8 mouse cellular contexts compared by ENCODE assay signal in genomic region chr4:128961301-128962028, GRCm38 (mm10). TPM values are rescaled to one million over a fixed set of nuclear protein-coding genes. Genes with fewer than 3 reads are reported as not detected.
DNase-seq lines count a peak whose midpoint lies in the region; ATAC-seq and TF ChIP-seq lines count a peak whose summit lies in the region.

No protein-coding gene starts in this region.

- H3K9ac ChIP-seq in liver, embryonic 13.5 days = 0 out of 2 replicates have a peak overlapping the region, but pooled peaks have one; percentile 64

- H3K36me3 ChIP-seq in heart, embryonic 10.5 days = no peaks in the 10 kb centered on the region
- H3K36me3 ChIP-seq in C2C12 (ENCODE audit: control insufficient read depth, insufficient read depth) = no peaks in the 10 kb centered on the region
- no peaks in the 10 kb centered on the region for H3K36me3 ChIP-seq in liver, embryonic 13.5 days

- WGBS in heart, embryonic 10.5 days = 4% methylated on average over 16 of the region's 16 CpGs
- 4% methylated on average over 16 of the region's 16 CpGs for WGBS in liver, embryonic 13.5 days (ENCODE audit: insufficient replicate concordance)

- 0 out of 2 replicates have a peak, but pooled peaks have one; percentile 14 for ATAC-seq in liver, embryonic 13.5 days (ENCODE audit: low read depth)

- H3K79me2 ChIP-seq in C2C12 (ENCODE audit: control insufficient read depth, insufficient read depth) = peaks cover 9% of the 10 kb centered on the region

- intact Hi-C loops in heart, postnatal 36 days (cut with DNase I) = no loop called here

- peak overlapping the region; percentile 80 for H3K4me3 ChIP-seq in heart, embryonic 10.5 days
- peak overlapping the region; percentile 49 for H3K4me3 ChIP-seq in C2C12 (ENCODE audit: insufficient read depth, poor library complexity, severe bottlenecking)
- H3K4me3 ChIP-seq in embryonic fibroblast, embryonic 13.5 days (ENCODE audit: insufficient read depth, low read length) = peak overlapping the region; percentile 60
- peak overlapping the region; percentile 61 for H3K4me3 ChIP-seq in liver, embryonic 13.5 days (replicated peaks)

- peaks cover 62% of the 10 kb centered on the region for H3K27me3 ChIP-seq in heart, embryonic 10.5 days (ENCODE audit: insufficient read depth, poor library complexity, severe bottlenecking)
- H3K27me3 ChIP-seq in C2C12 (ENCODE audit: control insufficient read depth, insufficient read depth, insufficient read length) = no peaks in the 10 kb centered on the region
- peaks cover 76% of the 10 kb centered on the region for H3K27me3 ChIP-seq in liver, embryonic 13.5 days

- H3K4me2 ChIP-seq in liver, embryonic 13.5 days = peak overlapping the region; percentile 78

- no peak; the same call in 1 of the 2 replicates for TF ChIP-seq POLR2A in embryonic fibroblast, embryonic 13.5 days (IDR thresholded peaks at IDR 0.05; ENCODE audit: low read depth, low read length)

- H3K79me3 ChIP-seq in C2C12 (ENCODE audit: low read depth) = no peaks in the 10 kb centered on the region

- H3K27ac ChIP-seq in heart, embryonic 10.5 days = peak overlapping the region; percentile 84
- peak overlapping the region; percentile 39; the same call in 1 of the 2 replicates for H3K27ac ChIP-seq in embryonic fibroblast, embryonic 13.5 days (ENCODE audit: insufficient read depth, low read length)
- H3K27ac ChIP-seq in liver, embryonic 13.5 days = no peak overlapping the region

- no peak for TF ChIP-seq CTCF in C2C12 (IDR thresholded peaks at IDR 0.05; ENCODE audit: control insufficient read depth, insufficient read depth, insufficient read length)
- no peak for TF ChIP-seq CTCF in embryonic fibroblast, embryonic 13.5 days (IDR thresholded peaks at IDR 0.05; ENCODE audit: borderline replicate concordance, insufficient read depth, low read length)

- peak overlapping the region; percentile 82 for H3ac ChIP-seq in C2C12 (ENCODE audit: control insufficient read depth, insufficient read length, low read depth)

- H3K4me1 ChIP-seq in heart, embryonic 10.5 days = peaks cover 23% of the 10 kb centered on the region
- peaks cover 16% of the 10 kb centered on the region for H3K4me1 ChIP-seq in embryonic fibroblast, embryonic 13.5 days (ENCODE audit: control insufficient read depth, insufficient read depth, low read length)
- peaks cover 17% of the 10 kb centered on the region for H3K4me1 ChIP-seq in liver, embryonic 13.5 days (replicated peaks)

- DNase-seq in heart, embryonic 10.5 days (ENCODE audit: low spot score) = no peak
- no peak for DNase-seq in heart, postnatal 36 days
- DNase-seq in liver, embryonic 13.5 days = no peak
- no peak for DNase-seq in right cerebral cortex, postnatal 36 days (ENCODE audit: low spot score in 2 of 2)
- no peak for DNase-seq in left cerebral cortex, adult 8-10 months (ENCODE audit: low spot score in 2 of 2)
- DNase-seq in urinary bladder, postnatal 36 days (ENCODE audit: low spot score in 2 of 2) = no peak

- H3K9me3 ChIP-seq in heart, embryonic 10.5 days = no peaks in the 10 kb centered on the region
- no peaks in the 10 kb centered on the region for H3K9me3 ChIP-seq in liver, embryonic 13.5 days (replicated peaks)

TF ChIP-seq in C2C12, 6 proteins besides CTCF, POLR2A, EP300 and RAD21:
- TF ChIP-seq CEBPB (IDR thresholded peaks at IDR 0.05; ENCODE audit: low read depth) = no peak
- no peak for TF ChIP-seq MYOG (IDR thresholded peaks at IDR 0.05; ENCODE audit: control insufficient read depth, extremely low read depth, insufficient read length)

RNA-seq across cellular contexts. Expression of gene Azin2, which starts 0.8 kb away (rescaled TPM):
- 4.0 and 4.7 TPM in 2 replicates for polyA plus RNA-seq in heart, embryonic 10.5 days (2016; fragmentation: Nextera tagmentation; extraction: Ambion mirVana)
- 1 to 10 TPM; 2.4 to 3.0 TPM for total RNA-seq in heart, postnatal 36 days (2021)
- polyA plus RNA-seq in C2C12 (2012; fragmentation: generic; extraction: Trizol) = 12.5 TPM
- 29.0 and 37.5 TPM in 2 replicates for polyA plus RNA-seq in embryonic fibroblast, embryonic 13.5 days (2011; ENCODE audit: insufficient read length, low read depth, missing spikeins)
- polyA plus RNA-seq in liver, embryonic 13.5 days (2015; fragmentation: Nextera tagmentation; extraction: Ambion mirVana) = 0.93 and 1.2 TPM in 2 replicates
- total RNA-seq in left cerebral cortex, adult 8-10 months (2022) = 10 to 100 TPM; 48.2 to 54.6 (median 49.8) TPM

RNA-seq across cellular contexts. Expression of gene Ak2, which starts 30.3 kb away (rescaled TPM):
- 189 and 215 TPM in 2 replicates for polyA plus RNA-seq in heart, embryonic 10.5 days (2016; fragmentation: Nextera tagmentation; extraction: Ambion mirVana)
- 10 to 100 TPM; 67.6 to 71.0 TPM for total RNA-seq in heart, postnatal 36 days (2021)
- polyA plus RNA-seq in C2C12 (2012; fragmentation: generic; extraction: Trizol) = 176 TPM
- 95.5 and 107 TPM in 2 replicates for polyA plus RNA-seq in embryonic fibroblast, embryonic 13.5 days (2011; ENCODE audit: insufficient read length, low read depth, missing spikeins)
- polyA plus RNA-seq in liver, embryonic 13.5 days (2015; fragmentation: Nextera tagmentation; extraction: Ambion mirVana) = 182 and 189 TPM in 2 replicates
- total RNA-seq in left cerebral cortex, adult 8-10 months (2022) = 10 to 100 TPM; 23.4 to 28.1 (median 25.2) TPM
